In genomic region chr5:73797980-73798379, GRCm38 (mm10) we compare ENCODE assay signal across 15 mouse cellular contexts.
"Had no signal": no experiment of that assay in that cellular context is flagged by ENCODE, and none has a peak within 500 bp of the region (broad histone marks: within the 10 kb centered on the region; RNA-seq: fewer than 3 reads in every experiment).

No protein-coding gene starts in this region.

- H3K27ac ChIP-seq: neural tube, embryonic 15.5 days; stomach, embryonic 15.5 days; stomach, postnatal 0 days had no signal

- H3K4me1 ChIP-seq: neural tube, embryonic 15.5 days; stomach, embryonic 15.5 days had no signal

- H3K4me2 ChIP-seq: neural tube, embryonic 15.5 days; stomach, embryonic 15.5 days had no signal

- H3K9ac ChIP-seq: neural tube, embryonic 15.5 days; stomach, embryonic 15.5 days had no signal

- H3K27me3 ChIP-seq: neural tube, embryonic 15.5 days; stomach, embryonic 15.5 days had no signal

- DNase-seq: retina, postnatal 1 day; right cerebral cortex, adult 18-20 months; right cerebral cortex, postnatal 14 days; right cerebral cortex, postnatal 25 days; right cerebral cortex, postnatal 4 days; spleen, adult 18-20 months; thymus, adult 18-20 months; thymus, adult 2 months; thymus, postnatal 14 days; thymus, postnatal 25 days; thymus, postnatal 36 days; thymus, postnatal 4 days had no signal

- H3K36me3 ChIP-seq: neural tube, embryonic 15.5 days; stomach, embryonic 15.5 days had no signal

- H3K4me3 ChIP-seq: neural tube, embryonic 15.5 days; stomach, embryonic 15.5 days had no signal

- H3K9me3 ChIP-seq: neural tube, embryonic 15.5 days; stomach, embryonic 15.5 days had no signal
